Mouse (Mus musculus): ENCODE measurements around the gene Surf2.

Gene Surf2

DNA sequence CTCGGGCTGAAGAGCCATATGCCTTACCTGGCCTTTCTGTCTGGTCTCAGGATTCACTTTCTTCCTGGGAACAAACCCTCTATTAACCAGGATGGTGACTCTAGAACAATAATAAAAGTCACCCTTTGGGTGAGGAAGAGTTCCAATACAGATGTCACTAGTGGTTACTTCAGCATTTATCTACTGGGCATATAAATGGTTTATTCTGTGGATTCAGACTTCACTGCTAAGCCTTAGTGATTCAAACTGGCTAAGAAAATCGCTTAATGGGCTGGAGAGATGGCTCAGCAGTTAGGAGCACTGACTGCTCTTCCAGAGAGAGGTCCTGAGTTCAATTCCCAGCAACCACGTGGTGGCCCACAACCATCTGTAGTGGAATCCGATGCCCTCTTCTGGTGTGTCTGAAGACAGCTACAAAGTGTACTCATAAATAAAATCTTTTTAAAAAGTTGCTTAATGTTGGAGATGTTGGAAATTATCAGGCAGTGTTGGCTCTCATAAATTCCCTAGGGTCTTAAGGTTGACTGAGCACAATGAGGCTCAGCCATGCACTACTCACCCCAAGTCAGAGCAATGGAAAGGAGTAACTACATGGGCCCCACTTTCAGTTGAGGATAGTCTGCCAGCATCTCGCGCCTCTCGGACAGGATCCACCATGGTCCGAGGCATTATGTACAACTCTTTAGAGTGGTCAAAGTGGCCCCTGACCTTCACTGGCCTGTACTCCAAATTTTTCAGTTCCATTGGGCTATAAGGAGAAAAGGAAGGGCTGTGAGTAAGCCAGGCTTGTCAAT is 1.8 kb upstream of the Surf2 start:
- no peak for DNase-seq (ENCODE audit: low spot score in 2 of 2)

DNA sequence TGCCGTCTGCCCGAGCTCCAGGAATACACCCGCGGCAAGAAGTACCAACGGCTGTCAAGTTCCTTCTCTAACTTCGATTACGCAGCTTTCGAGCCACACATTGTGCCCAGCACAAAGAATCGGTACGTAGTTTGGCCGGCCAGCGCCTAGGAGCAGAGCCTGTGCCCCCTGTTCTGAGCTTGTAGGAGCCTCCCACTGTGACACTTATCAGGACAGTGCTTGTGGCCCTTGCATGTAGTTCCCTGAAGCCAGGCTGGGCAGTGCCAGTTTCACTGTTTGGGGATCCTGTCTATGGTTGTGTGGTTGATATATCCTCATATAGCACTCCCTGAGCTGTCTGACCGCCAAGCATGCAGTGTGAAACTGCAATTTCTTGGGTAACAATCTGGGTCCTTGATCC is 571 bp downstream of the Surf2 start:
- no peak for DNase-seq (ENCODE audit: low spot score in 2 of 2)

DNA sequence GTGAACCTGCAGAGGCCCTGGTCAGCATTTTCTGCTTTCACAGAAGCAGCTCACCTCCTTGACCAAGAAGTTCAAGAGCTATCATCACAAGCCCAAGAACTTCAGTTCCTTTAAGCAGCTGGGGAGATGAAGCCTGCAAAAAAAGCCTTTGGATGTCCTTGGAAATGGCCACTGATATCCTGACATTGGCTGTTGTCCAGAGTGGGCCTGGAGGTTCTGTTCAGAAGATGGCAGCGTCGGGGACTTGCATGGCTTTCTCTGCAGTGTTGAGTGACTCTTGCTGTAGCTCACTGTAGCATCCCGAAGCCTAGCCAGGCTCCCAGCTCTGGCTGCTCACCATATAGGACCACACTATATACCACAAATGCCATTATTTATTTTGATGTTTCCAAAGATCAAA is 3.5 kb downstream of the Surf2 start:
- no peak for DNase-seq (ENCODE audit: low spot score in 2 of 2)

DNA sequence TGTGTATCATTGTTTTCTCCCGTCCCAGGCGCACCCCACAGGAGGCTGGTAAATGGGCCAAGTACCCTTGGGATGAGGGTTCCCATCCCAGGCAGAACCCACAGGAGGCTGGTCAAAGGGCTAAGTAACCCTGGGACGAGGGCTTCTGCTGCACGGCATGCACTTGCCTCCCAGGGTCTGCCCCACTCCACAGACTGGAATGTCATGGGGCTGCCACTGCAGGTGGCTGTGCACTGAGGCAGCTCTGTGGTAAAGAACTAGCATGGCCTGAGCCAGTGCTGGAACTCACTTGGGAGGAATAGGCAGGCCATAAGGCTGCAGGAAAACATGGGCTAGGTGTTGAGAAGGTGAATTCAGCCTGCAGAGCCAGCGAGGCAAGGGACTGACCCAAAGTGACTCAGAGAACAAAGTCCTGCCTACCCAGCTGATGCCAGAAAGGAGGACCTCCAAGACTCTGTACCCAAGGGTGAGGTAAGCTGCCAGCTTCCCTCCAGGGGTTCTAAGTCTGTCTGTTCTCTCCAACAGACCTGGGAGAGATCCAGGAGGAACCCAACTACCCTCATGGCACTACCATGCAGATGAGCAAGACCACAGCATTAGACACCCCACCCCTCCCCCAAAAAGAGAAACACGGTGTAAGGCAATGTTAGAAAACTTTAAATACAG is 4.2 kb downstream of the Surf2 start:
- no peak for DNase-seq (ENCODE audit: low spot score in 2 of 2)

DNA sequence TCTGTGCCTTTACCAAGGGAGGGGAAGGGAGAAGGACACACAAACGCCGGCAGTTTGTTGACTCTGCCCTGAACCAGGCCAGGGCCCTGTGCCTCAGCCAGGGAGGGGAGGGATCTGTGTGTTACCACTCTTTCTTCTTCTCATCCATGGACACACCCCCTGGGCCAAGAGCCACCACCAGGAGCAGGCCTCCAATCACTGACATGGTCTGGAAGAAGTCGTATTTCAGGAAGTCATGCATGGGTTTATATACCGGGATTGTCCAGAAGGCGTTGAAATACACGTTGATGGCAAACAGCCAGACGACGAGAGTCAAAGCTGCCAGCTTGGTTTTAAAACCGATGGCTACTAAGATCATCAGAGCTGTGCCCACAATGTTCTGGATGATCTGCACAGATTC is 5.6 kb downstream of the Surf2 start:
- DNase-seq (ENCODE audit: low spot score in 2 of 2), result no peak

DNA sequence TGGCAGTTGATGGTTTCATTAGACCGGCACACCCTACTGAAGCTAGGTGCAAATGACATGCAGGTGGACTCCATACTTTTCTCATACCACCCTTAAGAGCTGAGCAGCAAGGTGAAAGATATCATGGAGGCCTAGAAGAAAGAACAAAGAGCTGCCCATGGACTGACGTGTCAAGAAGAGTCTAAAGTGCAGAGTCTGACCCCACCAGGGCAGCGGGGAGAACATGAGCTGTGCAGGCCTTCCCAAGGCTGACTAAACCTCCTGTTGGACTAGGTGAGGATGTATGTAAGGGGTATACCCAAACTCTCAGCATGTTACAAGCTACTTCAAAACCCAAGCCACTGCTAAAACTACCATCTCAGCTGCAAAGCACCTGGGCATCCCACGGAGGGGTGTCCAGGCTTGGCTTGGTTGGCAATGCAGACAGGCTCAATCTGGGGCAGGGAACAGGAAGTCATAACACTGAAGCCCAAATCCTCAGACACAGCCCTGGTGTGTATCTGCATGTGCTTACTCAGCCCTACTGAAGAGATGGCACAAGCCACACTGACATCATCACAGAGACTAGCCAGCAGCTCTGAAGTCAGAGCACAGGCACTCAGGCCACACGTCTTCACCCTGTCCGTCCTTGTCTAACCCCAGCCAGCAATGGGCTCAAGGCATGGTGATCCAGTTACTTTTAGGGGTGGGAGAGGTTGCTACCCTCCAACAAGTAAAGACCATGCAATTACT is 11.7 kb downstream of the Surf2 start:
- no peak for DNase-seq (ENCODE audit: low spot score in 2 of 2)

DNA sequence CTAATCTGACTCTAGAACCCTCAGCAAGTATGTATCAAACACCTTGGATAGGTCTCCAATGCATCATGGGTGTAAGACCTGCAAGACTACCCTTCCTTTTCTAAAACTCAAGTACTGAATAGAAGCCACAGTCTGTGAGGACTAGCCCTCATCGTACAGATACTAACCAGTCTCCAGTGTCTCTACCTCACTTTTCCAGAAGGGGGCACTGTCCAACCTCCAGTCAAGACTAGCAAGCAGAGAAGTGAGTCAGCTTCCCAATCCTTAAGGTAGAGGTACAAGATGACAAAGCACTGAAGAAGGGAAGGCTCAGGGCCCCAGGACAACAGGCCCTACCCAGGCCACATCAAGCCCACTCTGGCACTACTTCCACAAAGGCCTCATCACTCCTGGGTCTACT is 14.2 kb downstream of the Surf2 start:
- DNase-seq (ENCODE audit: low spot score in 2 of 2), result peak; percentile 57 to 80

DNA sequence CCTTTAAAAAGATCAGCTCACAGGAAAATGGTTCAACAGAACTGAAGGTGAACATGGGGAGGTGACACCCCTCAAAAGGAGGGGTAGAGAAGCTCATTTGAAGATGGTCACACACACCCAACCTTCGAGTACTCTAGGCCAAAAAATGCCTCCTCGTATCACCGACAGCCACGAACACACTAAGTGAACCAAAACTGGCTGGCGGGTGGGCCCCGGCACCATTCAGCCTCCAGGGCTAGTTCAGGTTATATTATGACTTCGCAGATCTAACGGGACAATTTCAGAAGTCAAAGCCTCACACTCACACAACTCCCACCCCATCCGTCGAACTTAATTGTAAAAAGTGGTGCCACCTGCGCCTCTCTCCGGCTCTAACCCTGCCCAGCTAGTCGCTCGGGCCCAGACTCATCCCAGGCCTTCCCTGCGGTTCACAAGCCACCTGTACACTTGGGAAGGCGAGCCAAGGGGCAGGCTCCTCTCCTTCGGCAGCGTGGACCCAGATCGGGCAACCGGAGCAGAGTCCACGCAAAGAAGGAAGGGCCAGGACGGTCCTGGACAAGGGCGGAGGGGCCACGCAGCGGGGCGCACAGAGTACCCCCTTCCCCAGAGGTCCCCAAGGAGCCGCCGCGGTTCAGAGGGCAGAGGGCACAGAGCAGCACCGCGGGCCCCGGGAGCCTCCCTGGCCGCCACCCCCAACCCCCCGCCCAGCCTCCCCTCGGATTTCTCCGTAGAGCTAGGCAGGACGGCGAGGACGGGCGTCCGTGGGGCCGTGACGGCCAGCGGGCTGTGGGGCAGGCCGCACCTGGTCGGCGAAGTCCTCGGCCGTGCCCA is 16.5 kb downstream of the Surf2 start:
- peak in 1 of 2 experiments; percentile 56 for DNase-seq (ENCODE audit: low spot score in 2 of 2)

DNA sequence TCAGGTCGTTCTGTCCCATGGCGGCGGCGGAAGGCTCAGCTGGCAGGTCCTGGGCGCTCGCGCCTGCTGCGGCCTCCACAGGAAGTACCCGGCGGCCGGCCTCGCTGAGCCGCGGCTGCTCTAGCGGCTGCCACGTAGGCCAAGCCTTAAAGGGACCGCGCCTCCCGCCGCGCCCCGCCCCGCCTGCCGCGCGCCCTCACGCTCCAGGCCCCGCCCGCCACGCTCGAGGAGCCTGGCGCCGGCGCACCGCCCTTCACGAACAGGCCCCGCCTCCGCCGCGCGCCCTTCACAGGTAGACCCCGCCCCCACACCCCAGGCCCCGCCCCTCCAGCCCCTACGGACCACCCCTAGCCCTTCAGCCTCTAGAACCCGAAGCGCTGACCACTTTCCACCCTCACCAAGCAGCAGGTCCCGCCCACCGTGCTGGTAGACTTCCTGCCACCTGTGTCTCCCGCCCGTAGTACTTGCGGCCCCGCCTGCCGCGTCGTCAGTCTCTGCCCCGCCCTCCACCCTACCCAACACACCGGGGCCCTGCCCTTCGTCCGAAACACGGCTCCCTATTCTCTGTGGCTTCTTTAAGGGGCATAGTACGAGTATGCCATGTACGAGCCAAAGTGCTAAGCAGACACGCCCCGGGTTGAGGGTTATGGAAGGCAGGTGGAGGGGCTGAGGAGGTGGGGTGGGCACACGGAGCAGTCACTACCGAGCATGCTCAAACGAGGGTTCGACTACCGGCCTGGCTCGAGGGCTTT is 17.3 kb downstream of the Surf2 start, which contains the start of the genes Surf4 and Stkld1:
Gene Surf4, minus strand, starts transcription at position 625 of the 752 bp plus-strand sequence.
Gene Stkld1, plus strand, starts transcription at position 744 of the 752 bp plus-strand sequence.
- DNase-seq (ENCODE audit: low spot score in 2 of 2), result peak; percentile 85 to 96

DNA sequence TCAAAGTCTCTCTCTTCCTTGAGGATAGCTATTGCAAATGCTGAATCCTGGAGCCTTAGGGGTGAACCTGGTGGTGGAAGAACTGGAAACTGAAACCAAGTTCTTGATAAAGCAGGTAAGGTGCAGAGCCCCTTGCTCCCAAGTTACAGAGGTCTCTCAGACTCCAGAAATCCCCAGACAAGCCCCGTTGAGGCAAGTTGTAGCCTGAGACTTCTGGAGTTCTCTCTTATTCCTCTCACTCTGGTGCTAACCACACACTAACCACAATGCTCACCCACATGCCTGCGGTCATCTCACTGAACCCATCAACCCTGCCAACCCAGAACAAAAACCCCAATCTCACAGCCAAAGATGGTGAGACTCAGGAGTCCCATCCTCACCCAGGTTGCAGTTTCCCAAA is 19.1 kb downstream of the Surf2 start:
- no peak for DNase-seq (ENCODE audit: low spot score in 2 of 2)

DNA sequence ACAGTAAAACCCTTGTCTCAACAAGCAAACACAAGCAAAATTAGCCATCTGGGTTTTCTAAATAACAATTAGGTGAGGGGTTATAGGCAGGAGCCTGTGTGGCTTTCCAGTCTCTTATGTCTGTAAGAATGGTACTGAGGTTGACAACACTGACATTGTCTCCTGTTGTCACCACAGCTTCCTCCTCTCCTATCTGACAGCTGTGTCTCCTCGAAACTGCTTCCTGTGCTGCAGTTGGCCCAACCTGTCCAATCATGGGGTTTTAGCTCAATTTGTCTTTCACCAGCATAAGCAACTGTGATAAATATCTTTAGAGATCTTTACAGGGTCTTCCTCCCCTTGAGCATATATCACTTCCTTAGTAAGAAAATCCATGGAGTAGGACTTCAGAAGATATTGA is 20.3 kb downstream of the Surf2 start:
- no peak for DNase-seq (ENCODE audit: low spot score in 2 of 2)

DNA sequence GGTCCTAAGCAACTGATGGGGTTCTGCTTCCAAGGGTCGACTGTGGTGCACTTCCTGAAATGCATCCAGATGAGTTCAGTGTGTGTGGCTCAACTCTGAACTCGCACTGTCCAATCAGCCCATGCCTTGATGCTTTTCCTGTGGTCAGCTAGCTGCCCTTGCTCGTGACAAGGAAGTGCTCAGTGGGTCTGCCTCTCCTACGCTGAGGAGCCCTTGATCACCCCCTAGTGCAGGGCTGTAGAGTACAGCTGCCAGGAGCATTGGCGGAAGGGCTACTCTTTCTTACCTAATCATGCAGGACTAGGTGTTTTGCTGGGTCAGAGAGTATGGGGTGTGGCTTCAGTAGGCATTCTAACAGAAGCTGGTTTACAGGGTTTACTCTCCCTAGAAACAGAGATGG is 25.4 kb downstream of the Surf2 start:
- no peak for DNase-seq (ENCODE audit: low spot score in 2 of 2)

DNA sequence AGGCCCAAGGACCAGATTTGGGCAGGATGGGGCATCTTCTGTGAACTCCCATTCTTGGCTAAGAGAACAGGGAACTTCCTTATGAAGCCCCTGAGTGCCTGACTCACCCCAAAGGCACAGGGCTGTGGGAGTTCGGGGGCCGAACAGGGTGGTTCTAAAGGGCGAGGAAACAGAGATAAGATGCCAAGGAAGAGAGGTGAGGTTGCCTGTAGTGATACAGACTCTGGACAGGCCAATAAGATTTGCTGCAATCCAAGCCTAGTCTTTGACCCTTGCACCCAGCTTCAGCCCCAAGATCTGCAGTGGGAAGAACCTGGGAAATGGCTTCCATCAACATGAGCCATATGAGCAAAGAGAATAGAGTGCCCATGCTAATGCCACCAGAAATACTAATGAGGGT is 27.1 kb downstream of the Surf2 start:
- no peak for DNase-seq (ENCODE audit: low spot score in 2 of 2)

DNA sequence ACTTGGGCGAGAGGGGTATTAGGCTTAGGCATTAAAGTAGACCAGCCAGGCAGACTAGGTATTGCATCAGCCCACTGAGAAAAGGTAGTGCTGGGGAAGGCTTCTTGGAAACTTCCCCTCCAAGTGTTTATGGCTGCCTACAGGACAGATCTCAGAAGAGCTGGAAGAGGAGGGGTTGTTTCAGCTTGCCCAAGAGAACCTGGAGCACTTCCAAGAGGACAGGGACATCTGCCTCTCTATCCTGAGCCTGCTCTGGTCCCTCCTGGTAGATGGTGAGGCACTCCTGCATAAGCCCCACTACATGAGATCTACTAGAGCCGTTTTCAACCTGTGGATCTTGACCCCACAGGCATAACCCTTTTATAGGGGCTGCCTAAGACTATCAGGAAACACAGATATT is 34.2 kb downstream of the Surf2 start:
- no peak for DNase-seq (ENCODE audit: low spot score in 2 of 2)

DNA sequence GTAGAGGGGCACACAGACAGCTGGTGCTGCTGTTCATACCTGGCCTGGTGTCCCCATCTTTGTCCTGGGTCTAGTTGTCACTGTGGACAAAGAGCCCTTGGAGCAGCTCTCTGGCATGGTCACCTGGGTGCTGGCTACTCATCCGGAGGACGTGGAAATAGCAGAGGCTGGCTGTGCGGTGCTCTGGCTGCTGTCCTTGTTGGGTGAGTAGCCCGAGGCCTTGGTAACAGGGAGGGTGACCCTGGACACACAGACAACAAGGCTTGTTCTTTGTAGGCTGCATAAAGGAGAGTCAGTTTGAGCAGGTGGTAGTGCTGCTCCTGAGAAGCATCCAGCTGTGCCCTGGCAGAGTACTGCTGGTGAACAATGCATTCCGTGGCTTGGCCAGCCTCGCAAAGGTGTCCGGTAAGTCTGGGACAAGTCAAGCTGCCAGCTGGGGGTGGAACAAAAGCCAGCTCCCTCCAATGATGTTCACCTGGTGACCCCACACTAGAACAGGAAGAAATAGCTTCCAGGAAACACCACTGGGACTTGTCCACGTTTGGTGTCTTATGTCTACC is 35.3 kb downstream of the Surf2 start:
- DNase-seq (ENCODE audit: low spot score in 2 of 2), result no peak

DNA sequence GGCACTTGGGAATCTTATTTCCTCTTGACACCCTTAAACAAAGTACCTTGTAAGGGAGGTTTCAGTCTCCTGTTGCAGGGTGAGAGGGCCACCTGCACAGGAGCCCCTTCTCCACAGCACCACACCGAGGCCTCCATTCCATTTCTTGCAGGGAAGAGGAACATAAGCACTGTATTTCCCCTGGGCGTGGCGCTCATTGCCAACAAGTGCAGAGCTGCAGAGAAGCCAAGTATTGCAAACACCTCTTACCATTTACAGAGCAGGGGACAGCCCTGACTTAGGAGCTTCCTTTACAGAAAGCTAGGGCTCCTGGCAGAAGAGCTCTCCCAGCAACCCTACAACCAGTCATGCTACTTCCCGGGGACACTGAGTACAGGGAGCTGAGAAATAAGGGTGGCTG is 36.0 kb downstream of the Surf2 start:
- DNase-seq (ENCODE audit: low spot score in 2 of 2), result no peak

DNA sequence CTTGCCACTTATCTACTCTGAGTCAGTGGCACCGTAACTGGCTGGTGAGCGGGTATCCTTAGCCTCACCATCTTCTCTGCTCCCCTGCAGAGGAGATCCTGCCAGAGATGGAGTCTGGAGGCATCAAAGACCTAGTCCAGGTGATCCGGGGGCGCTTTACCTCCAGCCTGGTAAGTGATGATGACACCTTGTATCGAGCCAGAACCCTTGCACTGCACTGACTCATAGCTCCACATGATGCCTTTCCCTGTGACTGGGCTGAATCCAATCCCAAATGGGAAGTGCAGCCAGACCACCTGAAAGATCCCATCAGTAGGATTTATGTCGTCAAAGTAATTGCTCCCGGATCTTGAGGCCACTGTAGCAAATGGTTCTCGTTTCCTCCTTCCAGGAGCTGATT is 36.7 kb downstream of the Surf2 start:
- no peak for DNase-seq (ENCODE audit: low spot score in 2 of 2)

DNA sequence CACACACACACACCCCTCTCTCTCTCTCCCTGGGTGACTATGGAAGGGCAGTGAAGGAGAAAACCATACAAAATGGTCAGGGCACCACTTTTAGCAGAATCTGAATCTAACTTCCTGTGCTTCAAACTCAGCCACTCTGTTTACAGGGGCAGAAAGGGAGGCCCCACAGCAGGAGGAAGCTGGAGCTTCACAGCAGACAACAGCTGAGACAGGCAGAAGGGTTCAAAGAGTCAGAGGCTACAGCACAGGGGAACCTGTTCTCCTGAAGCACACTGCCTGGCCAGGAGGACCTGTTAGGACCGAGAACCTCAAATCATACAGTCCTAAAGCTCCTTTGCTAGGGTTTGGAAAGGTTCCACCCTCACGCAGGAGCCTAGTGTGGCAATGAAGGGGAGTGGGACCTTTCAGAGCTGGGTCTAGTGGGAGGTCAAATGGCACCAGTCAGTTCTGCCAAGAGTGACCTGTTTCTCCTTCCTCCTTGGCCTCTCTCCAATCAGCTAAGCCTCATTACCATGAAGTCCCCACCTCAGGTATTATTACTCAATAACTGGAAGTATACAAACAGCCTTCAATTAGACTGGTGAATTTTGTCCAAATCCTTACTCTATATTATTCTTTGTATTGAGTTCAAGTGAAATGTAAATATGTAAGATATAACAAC is 38.7 kb downstream of the Surf2 start:
- no peak for DNase-seq (ENCODE audit: low spot score in 2 of 2)

DNA sequence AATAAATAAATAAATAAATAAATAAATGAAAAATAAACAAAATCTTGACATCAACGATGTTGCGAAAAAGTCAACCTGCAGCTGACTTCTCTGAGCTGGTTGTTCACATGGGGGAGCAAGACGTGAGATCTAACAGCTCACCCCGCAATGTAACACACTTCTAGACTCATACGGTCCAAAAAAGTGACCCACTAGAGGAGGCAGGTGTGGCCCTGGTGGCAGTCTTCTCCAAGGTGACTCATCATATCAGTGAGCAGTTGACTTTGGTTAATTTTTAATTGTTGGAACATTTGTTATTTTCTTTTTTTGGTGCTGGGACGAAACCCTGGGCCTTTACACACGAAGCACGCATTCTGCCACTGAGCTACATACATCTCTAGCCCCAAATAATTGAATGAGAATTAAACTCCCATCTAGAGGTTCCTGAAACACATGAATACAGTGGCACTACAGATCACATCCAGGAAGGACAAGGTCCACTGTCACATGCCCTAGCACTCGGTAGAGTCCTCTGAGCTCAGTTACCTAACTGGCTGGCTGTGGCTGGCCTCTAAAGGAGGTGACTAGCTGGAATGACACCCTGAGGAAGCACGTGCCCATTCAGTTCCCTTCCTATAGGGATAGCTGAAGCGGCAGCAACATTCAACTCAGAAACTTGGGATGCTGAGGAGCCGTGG is 40.8 kb downstream of the Surf2 start:
- DNase-seq (ENCODE audit: low spot score in 2 of 2), result no peak

DNA sequence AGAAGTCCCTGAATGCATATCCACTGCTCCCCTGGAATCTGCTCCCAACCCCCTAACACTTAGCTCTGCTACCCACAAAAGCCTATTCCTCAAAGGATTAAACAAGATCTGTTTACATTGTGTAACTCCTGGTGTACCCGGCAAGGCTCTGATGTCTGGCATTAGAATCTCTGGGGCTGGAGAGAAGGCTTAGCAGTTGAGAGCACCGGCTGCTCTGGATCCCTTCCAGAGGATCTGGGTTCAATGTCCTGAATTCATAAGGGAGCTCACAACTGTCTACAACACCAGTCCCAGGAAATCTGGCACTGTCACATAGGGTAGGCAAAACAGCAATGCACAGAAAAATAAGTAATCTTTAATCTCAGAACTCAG is 41.3 kb downstream of the Surf2 start:
- DNase-seq (ENCODE audit: low spot score in 2 of 2), result no peak
